Mouse (Mus musculus): ENCODE measurements around the gene Fntb. TPM values are rescaled to one million over a fixed set of nuclear protein-coding genes. Genes with fewer than 3 reads are reported as not detected.
"Not testable (repeated sequence)": the region's sequence is repeated elsewhere in the genome, so short reads cannot be mapped to it uniquely, and the experiment has no call there.

Fntb gene
- polyA plus RNA-seq, 1 experiment from 2014 or later = 33.7 TPM

DNA sequence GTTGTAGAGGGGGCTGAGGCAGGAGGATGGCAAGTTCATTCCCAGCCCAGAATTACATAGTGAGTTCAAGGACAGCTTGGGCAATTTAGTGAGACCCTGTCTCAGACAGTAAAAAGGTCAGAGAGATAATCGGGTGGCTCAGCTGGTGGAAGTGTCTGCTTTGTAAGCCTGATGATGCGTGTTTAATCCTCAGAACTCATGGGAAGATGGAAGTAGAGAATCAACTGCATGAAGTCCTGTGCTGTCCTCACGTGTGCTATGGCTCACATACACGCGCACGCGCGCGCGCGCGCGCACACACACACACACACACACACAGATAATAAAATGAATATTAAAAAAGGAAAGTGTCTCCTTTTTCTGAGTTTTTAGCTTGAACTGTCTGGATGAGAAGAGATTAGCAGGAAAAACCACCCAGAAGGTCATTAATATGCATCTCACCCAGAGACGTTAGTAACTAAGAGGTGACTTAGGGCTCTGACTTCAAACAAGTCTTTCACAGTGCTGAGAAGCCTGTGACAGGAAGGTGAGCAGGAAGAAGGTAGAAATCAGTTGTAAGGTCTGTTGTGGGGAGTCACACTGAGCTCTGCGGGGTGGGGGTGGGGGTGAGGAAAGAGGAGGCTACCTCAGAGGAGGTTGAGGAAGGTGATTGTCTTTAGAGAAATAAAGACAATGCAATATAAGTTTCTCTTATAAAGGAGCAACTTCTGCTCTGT is 79.1 kb downstream of the Fntb start:
- H3K4me1 ChIP-seq = no peaks in the 10 kb centered on the region
- H3K4me2 ChIP-seq = no peak overlapping the region
- no peak overlapping the region for H3K9ac ChIP-seq
- no peak overlapping the region for H3K27ac ChIP-seq
- H3K4me3 ChIP-seq (replicated peaks) = no peak overlapping the region
- 85% methylated on average over 15 of the region's 15 CpGs for WGBS
- no peak for ATAC-seq (ENCODE audit: insufficient read depth, low FRiP score, low read depth)
- H3K27me3 ChIP-seq (replicated peaks) = no peaks in the 10 kb centered on the region
- no peaks in the 10 kb centered on the region for H3K9me3 ChIP-seq
- H3K36me3 ChIP-seq = no peaks in the 10 kb centered on the region

DNA sequence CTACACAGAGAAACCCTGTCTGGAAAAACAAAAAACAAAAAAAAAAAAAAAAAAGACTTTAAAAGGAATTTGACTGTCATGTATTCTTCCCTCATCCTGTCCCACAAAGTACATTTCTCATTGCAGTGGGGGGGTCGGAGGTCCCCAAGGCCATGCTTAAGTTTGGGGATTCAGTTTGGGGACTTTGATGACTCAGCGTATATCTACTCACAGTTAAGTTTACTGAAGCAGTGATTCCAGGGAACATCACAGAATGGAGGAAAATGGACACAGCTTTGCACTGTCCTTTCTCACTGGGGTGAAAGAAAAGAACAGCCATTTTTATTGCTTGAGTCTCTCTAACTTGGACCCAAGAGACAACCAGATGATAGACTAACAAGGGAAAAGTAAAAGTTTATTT is 87.0 kb downstream of the Fntb start:
- no peak for ATAC-seq (ENCODE audit: insufficient read depth, low FRiP score, low read depth)
- WGBS = 86% methylated on average over 2 of the region's 2 CpGs

DNA sequence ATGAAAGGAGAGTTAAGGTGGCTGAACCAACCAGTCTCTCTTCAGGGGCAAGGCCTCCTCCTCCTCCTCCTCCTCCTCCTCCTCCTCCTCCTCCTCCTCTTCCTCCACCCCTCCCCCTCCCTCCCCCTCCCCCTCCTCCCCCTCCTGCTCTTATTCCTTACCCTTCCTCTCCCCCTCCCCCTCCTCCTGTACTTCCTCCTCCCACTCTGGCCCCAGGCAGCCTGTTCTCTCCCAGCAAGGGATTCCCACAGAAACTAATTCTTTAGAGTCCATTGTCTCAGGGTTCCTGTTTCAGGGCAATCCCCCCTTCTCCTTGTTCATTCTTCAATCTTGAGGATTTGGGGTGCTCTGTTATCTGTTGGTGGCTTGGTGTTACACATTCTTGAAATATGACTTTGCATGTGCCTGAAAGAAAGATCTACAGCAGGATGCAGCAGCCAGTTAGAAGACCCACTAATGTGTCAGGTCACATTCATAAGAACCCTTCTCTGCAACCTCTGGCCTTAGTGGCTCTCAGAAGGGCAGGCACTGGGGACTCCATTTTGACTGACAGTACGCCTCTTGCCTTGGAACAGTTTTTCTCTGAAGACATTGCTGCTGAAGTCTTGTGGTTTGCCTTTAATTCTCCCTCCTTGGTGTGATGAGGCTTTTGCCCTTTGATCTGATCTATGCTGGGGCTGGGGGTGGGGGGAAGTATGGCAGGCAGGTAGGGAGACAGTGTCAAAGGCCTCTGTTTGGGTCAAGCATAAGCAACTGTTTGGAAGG is 88.2 kb downstream of the Fntb start:
- H3K36me3 ChIP-seq = no peaks in the 10 kb centered on the region

More for the DNA sequence above, 87.0 kb downstream of the Fntb start:
- Histone ChIP-seq H3K9ac (no peak overlapping the region), H3K27me3 (replicated peaks) (no peaks in the 10 kb centered on the region), H3K27ac (no peak overlapping the region), H3K4me2 (no peak overlapping the region), H3K4me3 (replicated peaks) (no peak overlapping the region), H3K36me3 (no peaks in the 10 kb centered on the region), H3K9me3 (no peaks in the 10 kb centered on the region), H3K4me1 (no peaks in the 10 kb centered on the region)

DNA sequence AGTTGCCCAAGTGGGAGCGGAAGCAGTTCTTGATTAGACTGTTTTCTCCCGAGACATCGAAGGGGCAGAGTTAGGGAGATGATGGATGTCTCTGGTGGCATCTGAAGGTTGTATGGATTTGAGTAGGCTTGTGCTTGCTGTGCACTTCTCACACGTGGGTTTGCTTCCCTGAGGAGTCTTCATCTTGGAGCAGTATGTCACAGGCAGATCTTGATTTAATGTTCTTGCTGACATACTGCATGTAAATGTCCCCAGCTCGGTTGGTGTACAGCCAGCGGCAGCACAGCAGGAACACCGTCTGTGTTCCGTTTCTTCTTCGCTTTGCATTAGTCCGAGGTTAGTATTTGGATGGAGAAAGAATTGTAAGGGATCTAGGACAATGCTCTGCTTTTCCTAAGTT is 91.7 kb downstream of the Fntb start:
- no peak overlapping the region for H3K4me3 ChIP-seq (replicated peaks)
- ATAC-seq (ENCODE audit: insufficient read depth, low FRiP score, low read depth) = no peak
- H3K9ac ChIP-seq = no peak overlapping the region
- H3K4me2 ChIP-seq = no peak overlapping the region
- H3K27ac ChIP-seq = no peak overlapping the region
- 84% methylated on average over 10 of the region's 10 CpGs for WGBS
- H3K9me3 ChIP-seq = no peaks in the 10 kb centered on the region
- no peaks in the 10 kb centered on the region for H3K36me3 ChIP-seq
- H3K27me3 ChIP-seq (replicated peaks) = no peaks in the 10 kb centered on the region
- no peaks in the 10 kb centered on the region for H3K4me1 ChIP-seq

More for the DNA sequence above, 88.2 kb downstream of the Fntb start:
- Histone ChIP-seq H3K9me3 (no peaks in the 10 kb centered on the region), H3K4me3 (replicated peaks) (no peak overlapping the region), H3K4me1 (no peaks in the 10 kb centered on the region), H3K27ac (no peak overlapping the region), H3K9ac (no peak overlapping the region), H3K4me2 (no peak overlapping the region), H3K27me3 (replicated peaks) (no peaks in the 10 kb centered on the region)
- 77% methylated on average over 1 of the region's 1 CpGs for WGBS
- no peak for ATAC-seq (ENCODE audit: insufficient read depth, low FRiP score, low read depth)

DNA sequence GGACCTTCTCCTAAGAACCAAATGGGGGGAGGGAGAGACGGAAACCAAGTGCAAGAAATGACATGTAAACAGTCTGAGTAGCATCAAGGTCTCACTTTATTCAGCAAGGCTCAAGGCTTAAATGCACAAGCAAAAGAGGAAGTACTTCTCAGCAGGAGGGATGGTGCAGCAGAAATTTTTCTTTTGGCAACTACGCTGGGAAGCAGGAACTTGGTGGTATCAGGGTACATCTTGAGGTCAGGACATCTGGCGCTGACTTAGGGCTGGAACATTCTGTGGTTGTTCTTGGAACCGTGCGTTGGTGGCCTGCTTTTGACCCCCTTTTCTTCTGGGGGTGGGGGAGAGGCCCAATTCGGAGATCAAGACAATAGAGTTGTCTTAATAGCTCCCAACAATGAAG is 93.4 kb downstream of the Fntb start:
- not testable (repeated sequence) for H3K4me3 ChIP-seq (replicated peaks); H3K4me2 ChIP-seq; ATAC-seq (ENCODE audit: insufficient read depth, low FRiP score, low read depth); H3K36me3 ChIP-seq; H3K27ac ChIP-seq; H3K9me3 ChIP-seq; H3K9ac ChIP-seq; H3K27me3 ChIP-seq (replicated peaks); H3K4me1 ChIP-seq
- WGBS = 91% methylated on average over 6 of the region's 6 CpGs

DNA sequence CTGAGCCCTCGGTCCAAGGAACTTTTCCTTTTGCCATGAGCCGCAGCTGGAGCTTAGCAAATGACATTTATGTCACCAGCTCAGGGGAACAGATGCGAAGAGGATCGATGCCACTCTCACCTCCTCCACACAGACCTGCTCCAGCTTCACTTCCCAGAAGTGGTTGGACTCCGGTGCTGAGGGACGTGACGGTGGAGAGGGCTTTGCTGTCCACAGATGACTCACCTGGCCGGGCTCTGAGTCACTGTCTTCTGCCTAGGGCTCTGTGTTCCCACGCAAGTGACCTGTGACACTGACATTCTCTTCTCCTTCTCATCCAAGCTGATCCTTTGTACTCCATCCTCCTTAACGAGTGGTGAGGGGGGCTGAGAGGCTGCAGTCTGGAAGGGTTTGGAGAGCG is 98.3 kb downstream of the Fntb start:
- no peak overlapping the region for H3K4me2 ChIP-seq
- no peaks in the 10 kb centered on the region for H3K4me1 ChIP-seq
- no peak overlapping the region for H3K27ac ChIP-seq
- no peak overlapping the region for H3K9ac ChIP-seq
- WGBS = 83% methylated on average over 11 of the region's 11 CpGs
- H3K4me3 ChIP-seq (replicated peaks) = no peak overlapping the region
- H3K27me3 ChIP-seq (replicated peaks) = no peaks in the 10 kb centered on the region
- H3K36me3 ChIP-seq = peaks cover 8% of the 10 kb centered on the region; the same call in 1 of the 2 replicates
- no peaks in the 10 kb centered on the region for H3K9me3 ChIP-seq
- no peak for ATAC-seq (ENCODE audit: insufficient read depth, low FRiP score, low read depth)

DNA sequence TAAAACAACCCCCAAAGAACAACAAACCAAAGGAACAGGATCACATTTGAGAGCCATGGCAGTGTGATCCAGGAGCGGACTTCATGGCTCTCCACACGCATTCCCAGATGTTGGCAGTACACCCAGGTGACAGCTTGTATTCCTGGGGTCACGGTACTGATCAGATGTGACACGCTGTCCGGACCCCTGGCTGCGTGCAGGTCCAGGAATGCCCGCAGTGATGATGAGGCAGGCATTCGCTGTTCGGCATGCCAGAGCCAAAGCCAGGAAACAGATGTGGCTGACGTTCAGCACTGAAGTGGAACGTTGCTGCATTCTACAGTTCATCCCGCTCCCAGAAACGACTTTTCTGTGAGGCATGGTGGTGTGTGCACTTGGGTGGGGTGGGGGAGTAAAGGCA is 99.9 kb downstream of the Fntb start:
- H3K36me3 ChIP-seq = peaks cover 8% of the 10 kb centered on the region; the same call in 1 of the 2 replicates
- H3K4me2 ChIP-seq = no peak overlapping the region
- H3K4me1 ChIP-seq = no peaks in the 10 kb centered on the region
- no peak overlapping the region for H3K4me3 ChIP-seq (replicated peaks)
- 88% methylated on average over 13 of the region's 13 CpGs for WGBS
- H3K9ac ChIP-seq = no peak overlapping the region
- H3K27ac ChIP-seq = no peak overlapping the region
- ATAC-seq (ENCODE audit: insufficient read depth, low FRiP score, low read depth) = no peak
- H3K27me3 ChIP-seq (replicated peaks) = no peaks in the 10 kb centered on the region
- no peaks in the 10 kb centered on the region for H3K9me3 ChIP-seq

DNA sequence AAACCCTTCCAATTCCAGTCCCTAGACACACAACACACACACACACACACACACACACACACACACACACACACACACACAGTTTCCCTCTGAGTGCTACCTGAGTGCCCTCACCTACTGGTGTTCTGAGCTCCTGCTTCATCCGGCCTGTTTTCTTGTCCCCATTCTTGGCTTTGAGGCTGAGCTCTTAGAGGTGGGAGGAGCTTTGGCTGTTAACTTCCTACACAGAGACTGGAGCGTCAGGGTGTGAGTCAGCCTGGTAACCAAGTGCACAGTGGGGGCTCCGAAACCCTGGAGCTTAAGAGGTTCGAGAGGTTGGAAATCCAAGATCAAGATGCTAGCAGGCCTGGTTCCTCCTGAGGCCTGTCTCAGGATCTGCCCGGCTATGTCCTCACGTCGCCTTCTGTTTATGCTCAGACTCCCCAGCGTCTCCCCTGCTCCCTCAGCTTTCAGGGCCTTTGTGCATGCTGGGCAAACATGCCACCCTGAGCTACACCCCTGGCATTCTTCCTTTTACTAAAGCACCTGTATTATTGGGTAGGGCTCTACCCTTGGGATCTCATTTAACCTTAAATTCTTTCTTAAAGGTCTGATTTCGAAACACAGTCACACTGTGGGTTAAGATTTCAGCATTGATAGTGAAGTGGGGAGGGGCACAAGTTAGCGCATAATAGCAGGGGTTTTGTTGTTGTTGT is 102.3 kb downstream of the Fntb start:
- H3K27me3 ChIP-seq (replicated peaks) = no peaks in the 10 kb centered on the region
- no peaks in the 10 kb centered on the region for H3K4me1 ChIP-seq
- no peak; the same call in 1 of the 2 replicates for ATAC-seq (ENCODE audit: insufficient read depth, low FRiP score, low read depth)
- H3K9me3 ChIP-seq = no peaks in the 10 kb centered on the region
- WGBS = 59% methylated on average over 10 of the region's 10 CpGs
- H3K36me3 ChIP-seq = peaks cover 5% of the 10 kb centered on the region; the same call in 1 of the 2 replicates
- no peak overlapping the region for H3K27ac ChIP-seq
- H3K4me2 ChIP-seq = no peak overlapping the region
- H3K9ac ChIP-seq = no peak overlapping the region
- H3K4me3 ChIP-seq (replicated peaks) = no peak overlapping the region

DNA sequence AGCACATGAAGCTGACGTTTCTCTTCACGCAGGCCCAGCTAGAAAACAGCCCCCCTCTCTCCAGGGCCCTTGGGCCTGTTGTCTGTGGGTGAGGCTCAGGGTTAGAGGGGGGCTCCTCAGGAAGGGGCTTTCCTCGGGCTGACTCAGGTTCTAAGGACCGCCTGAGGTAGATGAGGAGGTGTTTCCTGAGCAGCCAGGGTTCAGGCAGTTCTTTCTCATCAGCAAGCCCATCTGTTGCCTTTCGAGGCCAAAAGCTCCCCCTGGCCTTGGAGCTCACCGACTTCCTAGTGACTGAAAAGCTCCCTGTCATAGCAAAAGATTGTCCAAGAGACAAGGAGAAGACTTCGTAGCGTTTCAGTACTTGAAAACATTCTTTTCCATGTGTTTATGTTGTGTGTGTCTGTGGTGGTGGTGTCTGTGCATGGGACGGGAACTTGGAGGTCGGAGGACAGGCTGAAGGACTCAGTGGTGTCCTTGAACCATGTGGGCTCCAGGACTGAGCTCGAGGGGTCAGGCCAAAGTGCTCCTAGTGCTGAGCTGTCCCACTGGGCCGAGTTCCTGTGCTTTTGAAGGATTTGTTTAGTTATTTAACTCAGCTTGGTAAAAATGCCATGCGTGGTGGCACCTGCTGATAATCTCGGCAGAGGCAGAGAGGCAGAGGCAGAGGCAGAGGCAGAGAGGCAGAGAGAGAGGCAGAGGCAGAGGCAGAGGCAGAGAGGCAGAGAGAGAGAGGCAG is 103.2 kb downstream of the Fntb start:
- Histone ChIP-seq H3K9me3 (no peaks in the 10 kb centered on the region), H3K36me3 (no peaks in the 10 kb centered on the region), H3K27me3 (replicated peaks) (no peaks in the 10 kb centered on the region), H3K4me2 (no peak overlapping the region), H3K27ac (no peak overlapping the region), H3K4me3 (replicated peaks) (no peak overlapping the region), H3K4me1 (no peaks in the 10 kb centered on the region), H3K9ac (no peak overlapping the region)
- 69% methylated on average over 14 of the region's 14 CpGs for WGBS
- no peak for ATAC-seq (ENCODE audit: insufficient read depth, low FRiP score, low read depth)

DNA sequence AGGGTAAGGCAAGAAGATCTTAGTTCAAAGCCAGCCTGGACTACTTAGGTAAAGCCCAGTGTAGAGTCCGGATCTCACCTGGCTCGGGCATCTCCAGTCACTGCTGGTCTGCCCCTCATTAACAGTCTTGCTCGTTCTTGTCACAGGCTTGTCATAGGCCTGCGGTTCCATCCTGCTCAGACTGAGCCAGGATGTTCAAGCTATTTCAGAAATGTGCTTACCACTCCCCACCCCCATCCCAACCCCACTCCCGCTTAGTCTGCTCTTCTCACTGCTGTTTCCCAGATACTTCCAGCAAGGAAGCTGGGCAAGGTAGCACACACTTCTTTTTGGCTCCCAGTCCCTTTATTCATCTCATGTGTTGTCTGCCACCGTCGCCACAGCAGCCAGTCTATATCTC is 104.2 kb downstream of the Fntb start:
- H3K36me3 ChIP-seq = no peaks in the 10 kb centered on the region
- no peak overlapping the region for H3K27ac ChIP-seq
- no peaks in the 10 kb centered on the region for H3K9me3 ChIP-seq
- H3K4me3 ChIP-seq (replicated peaks) = no peak overlapping the region
- no peak overlapping the region for H3K4me2 ChIP-seq
- no peak overlapping the region for H3K9ac ChIP-seq
- ATAC-seq (ENCODE audit: insufficient read depth, low FRiP score, low read depth) = no peak
- no peaks in the 10 kb centered on the region for H3K27me3 ChIP-seq (replicated peaks)
- WGBS = 84% methylated on average over 7 of the region's 7 CpGs
- H3K4me1 ChIP-seq = no peaks in the 10 kb centered on the region

DNA sequence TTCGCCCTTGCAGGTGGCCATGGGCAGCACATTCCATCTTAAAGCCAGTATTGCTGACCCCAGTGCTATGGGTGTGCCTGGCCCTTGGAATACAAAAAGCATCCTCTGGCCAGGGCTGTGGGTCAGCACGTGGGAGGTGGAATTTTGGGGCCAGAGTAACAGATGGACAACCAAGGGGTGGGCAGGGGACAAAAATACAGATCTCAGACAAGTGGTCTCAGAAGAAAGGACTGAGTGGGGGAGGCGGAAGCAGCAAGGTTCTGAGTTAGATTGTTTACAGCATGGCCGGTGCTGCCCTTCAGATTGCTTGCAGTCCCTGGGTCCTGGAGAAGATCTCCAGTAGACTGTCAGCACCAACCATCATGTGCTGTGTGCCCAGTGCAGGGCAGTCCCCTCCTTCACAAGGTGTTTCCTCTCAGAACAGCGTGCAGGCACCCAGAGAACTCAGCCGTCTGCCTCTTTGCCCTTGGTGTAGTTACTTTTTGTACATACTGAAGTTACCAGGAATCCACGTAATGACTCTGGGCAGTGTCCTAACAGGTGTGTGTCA is 107.5 kb downstream of the Fntb start:
- H3K27ac ChIP-seq = no peak overlapping the region
- no peak overlapping the region for H3K4me3 ChIP-seq (replicated peaks)
- WGBS = 76% methylated on average over 7 of the region's 7 CpGs
- H3K9ac ChIP-seq = no peak overlapping the region
- H3K27me3 ChIP-seq (replicated peaks) = no peaks in the 10 kb centered on the region
- H3K4me1 ChIP-seq = no peaks in the 10 kb centered on the region
- no peak for ATAC-seq (ENCODE audit: insufficient read depth, low FRiP score, low read depth)
- H3K36me3 ChIP-seq = 0 out of 2 replicates have a peak, but pooled peaks cover 5% of the 10 kb centered on the region
- no peaks in the 10 kb centered on the region for H3K9me3 ChIP-seq
- H3K4me2 ChIP-seq = no peak overlapping the region
